Mouse (Mus musculus) G1E-ER4 (cell line): ENCODE data around the gene Ier5l. TPM values are rescaled to one million over a fixed set of nuclear protein-coding genes. Genes with fewer than 3 reads are reported as not detected.

ENCODE experiments used
- GATA1 ChIP-seq: IDR thresholded peaks from one replicate; pipeline ENCODE4 v1.8.0; 2012; ENCODE audit warnings: low read length, inconsistent platforms
- polyA plus RNA-seq: library from polyadenylated mRNA; stranded (reverse); fragments of >175 nt; gene quantifications from 2 replicates; pipeline ENCODE4 v1.2.3, GENCODE M21; 2012

Ier5l gene
- polyA plus RNA-seq, 1 experiment = not detected

GRCm38 (mm10) chr2:30473431-30474031, 488 bp downstream of the Ier5l start:
- no peak for TF ChIP-seq GATA1

- TF ChIP-seq GATA1 = no peak
Measured at GRCm38 (mm10) chr2:30472731-30473351, 1.2 kb downstream of the Ier5l start.

- TF ChIP-seq GATA1 = no peak
Measured at GRCm38 (mm10) chr2:30471795-30472720, 2.0 kb downstream of the Ier5l start.

- TF ChIP-seq GATA1 = no peak
Measured at GRCm38 (mm10) chr2:30471051-30471450, 3.0 kb downstream of the Ier5l start.

- TF ChIP-seq GATA1 = no peak
Measured at GRCm38 (mm10) chr2:30470143-30470946, 3.7 kb downstream of the Ier5l start.

GRCm38 (mm10) chr2:30469796-30470142, 4.2 kb downstream of the Ier5l start:
- no peak for TF ChIP-seq GATA1

GRCm38 (mm10) chr2:30469009-30469408, 5.0 kb downstream of the Ier5l start:
- no peak for TF ChIP-seq GATA1

- TF ChIP-seq GATA1 = no peak
Measured at GRCm38 (mm10) chr2:30466787-30467186, 7.2 kb downstream of the Ier5l start.

GRCm38 (mm10) chr2:30464411-30464810, 9.6 kb downstream of the Ier5l start:
- TF ChIP-seq GATA1 = no peak

GRCm38 (mm10) chr2:30463904-30464330, 10.1 kb downstream of the Ier5l start:
- TF ChIP-seq GATA1 = peak; percentile 25

GRCm38 (mm10) chr2:30463341-30463761, 10.7 kb downstream of the Ier5l start:
- TF ChIP-seq GATA1 = no peak

- no peak for TF ChIP-seq GATA1
Measured at GRCm38 (mm10) chr2:30459241-30459640, 14.8 kb downstream of the Ier5l start.

GRCm38 (mm10) chr2:30458349-30458748, 15.7 kb downstream of the Ier5l start:
- TF ChIP-seq GATA1 = no peak

GRCm38 (mm10) chr2:30456104-30456980, 17.7 kb downstream of the Ier5l start:
- TF ChIP-seq GATA1 = no peak
